Mouse (Mus musculus): ENCODE measurements around the gene Vsig8.

Gene Vsig8

GRCm38 (mm10) chr1:172593956-172594355, 38.2 kb downstream of the Vsig8 start:
- no peak for DNase-seq

GRCm38 (mm10) chr1:172594495-172594894, 38.8 kb downstream of the Vsig8 start:
- DNase-seq, result peak; percentile 69 to 74

- no peak for DNase-seq
Measured at GRCm38 (mm10) chr1:172602326-172602725, 46.6 kb downstream of the Vsig8 start, which contains the start of gene Fcrl6. Gene Fcrl6, minus strand, starts transcription at chr1:172602551.

GRCm38 (mm10) chr1:172611304-172611703, 55.6 kb downstream of the Vsig8 start:
- DNase-seq, result no peak

GRCm38 (mm10) chr1:172612745-172613144, 57.0 kb downstream of the Vsig8 start:
- peak in 1 of 2 experiments; percentile 32 for DNase-seq

Data from kidney, postnatal 4 days (tissue).